Mouse (Mus musculus) heart, postnatal 0 days (tissue): ENCODE data around the gene Hmgcs2. TPM values are rescaled to one million over a fixed set of nuclear protein-coding genes. Genes with fewer than 3 reads are reported as not detected.

ENCODE experiments used
- ATAC-seq: fragments of 200-750 bp; cut with Nextera tagmentation; 2 replicates; pipeline ENCODE4 v1.8.0; 2017; ENCODE audit warnings: low read depth, moderate number of reproducible peaks, moderate library complexity; ENCODE audit not compliant: insufficient read depth
- DNase-seq: peaks from one replicate; pipeline ENCODE4 v3.0.0-alpha.2; 2016; ENCODE audit warnings: low spot score
- H3K27ac ChIP-seq: fragments of 300-500 bp; sonication (generic); 2 replicates; pipeline ENCODE4 v1.5.1; 2014; ENCODE audit warnings: low read depth, mild to moderate bottlenecking
- H3K27me3 ChIP-seq: fragments of 300-500 bp; sonication (generic); 2 replicates; pipeline ENCODE4 v1.6.1; 2014; ENCODE audit warnings: low read length, mixed read lengths; ENCODE audit not compliant: control insufficient read depth, insufficient read depth
- H3K36me3 ChIP-seq: fragments of 300-500 bp; sonication (generic); replicated peaks from 2 replicates; pipeline ENCODE4 v1.6.1; 2014; ENCODE audit warnings: low read length, mixed read lengths; ENCODE audit not compliant: control insufficient read depth, insufficient read depth
- H3K4me1 ChIP-seq: fragments of 300-500 bp; sonication (generic); 2 replicates; pipeline ENCODE4 v1.6.1; 2014; ENCODE audit warnings: antibody characterized with exemption; ENCODE audit not compliant: control insufficient read depth, insufficient read depth
- H3K4me2 ChIP-seq: fragments of 300-500 bp; sonication (generic); 2 replicates; pipeline ENCODE4 v1.6.1; 2014; ENCODE audit warnings: low read depth, mild to moderate bottlenecking, low read length, moderate library complexity
- H3K4me3 ChIP-seq: fragments of 300-500 bp; sonication (generic); 2 replicates; pipeline ENCODE4 v1.5.1; 2014; ENCODE audit warnings: low read depth, low read length
- H3K9ac ChIP-seq: fragments of 300-500 bp; sonication (generic); replicated peaks from 2 replicates; pipeline ENCODE4 v1.6.1; 2014; ENCODE audit warnings: low read depth, low read length, mixed read lengths
- H3K9me3 ChIP-seq: fragments of 300-500 bp; sonication (generic); replicated peaks from 2 replicates; pipeline ENCODE4 v1.6.1; 2016; ENCODE audit warnings: low read length; ENCODE audit not compliant: control insufficient read depth
- CTCF ChIP-seq: IDR thresholded peaks from 2 replicates; pipeline ENCODE4 v1.5.1; 2016; ENCODE audit warnings: antibody characterized with exemption, control low read depth, low read depth
- EP300 ChIP-seq: IDR thresholded peaks from 2 replicates; pipeline ENCODE4 v1.6.1; 2016; ENCODE audit warnings: antibody characterized with exemption, low read depth
- WGBS: fragments of 180-500 bp; shearing (Covaris S2); extraction: QIAGEN DNeasy Blood & Tissue Kit; methylation state at CpG from one replicate; pipeline ENCODE4 v1.1.7; 2014; 5-methylcytosine and 5-hydroxymethylcytosine counted together
- polyA plus RNA-seq: library from polyadenylated mRNA; unstranded; fragments of >200 nt; fragmentation: Nextera tagmentation; extraction: Ambion mirVana; gene quantifications from 2 replicates; pipeline ENCODE4 v1.2.1, GENCODE M21; 2015
- total RNA-seq: library from RNA; depleted of rRNA; stranded (reverse); fragments of >200 nt; gene quantifications from 2 replicates; pipeline ENCODE4 v1.2.3, GENCODE M21; 2014; ENCODE audit warnings: low replicate concordance; rRNA removed

Hmgcs2 gene
- total RNA-seq, result 5.2 and 115 TPM in 2 replicates
- polyA plus RNA-seq, result 105 and 153 TPM in 2 replicates

DNA sequence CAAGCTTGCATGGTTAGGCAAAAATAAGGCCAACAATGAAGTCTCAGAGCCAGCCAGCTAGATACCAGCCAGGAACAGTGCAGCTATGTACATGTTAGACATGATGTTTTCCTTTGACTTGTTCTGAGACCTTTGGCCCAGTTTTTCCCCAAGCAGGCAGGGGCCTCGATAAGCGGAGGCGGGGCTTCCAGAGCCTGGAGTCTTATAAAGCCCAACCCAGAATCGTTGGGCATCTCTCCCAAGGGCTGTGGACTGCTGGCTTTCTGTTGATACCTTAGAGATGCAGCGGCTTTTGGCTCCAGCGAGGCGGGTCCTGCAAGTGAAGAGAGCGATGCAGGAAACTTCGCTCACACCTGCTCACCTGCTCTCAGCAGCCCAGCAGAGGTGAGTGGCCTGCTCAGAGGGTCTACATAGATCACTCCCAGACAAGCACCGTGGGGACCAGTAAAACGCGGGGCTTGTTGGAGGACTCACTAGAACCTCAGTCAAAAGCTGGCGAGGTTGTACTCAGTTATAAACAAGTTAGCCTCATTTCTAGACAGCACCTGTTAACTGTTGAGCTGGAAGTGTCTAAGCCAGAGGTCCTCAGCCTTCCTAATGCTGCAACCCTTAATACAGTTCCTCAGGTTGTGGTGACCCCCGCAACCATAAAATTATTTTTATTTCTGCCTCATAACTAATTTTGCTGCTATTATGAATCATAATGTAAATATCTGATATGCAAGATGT lies at the start of gene Hmgcs2:
Hmgcs2 (plus strand) TSS at position 232 of the 729 bp plus-strand sequence.
- Histone ChIP-seq H3K27ac (peak within 1 kb of the TSS; percentile 68), H3K9me3 (no peaks in the 10 kb centered on the region), H3K27me3 (no peaks in the 10 kb centered on the region), H3K36me3 (no peaks in the 10 kb centered on the region), H3K4me1 (peaks cover 15% of the 10 kb centered on the region), H3K9ac (peak within 1 kb of the TSS; percentile 42; the same call in 1 of the 2 replicates), H3K4me2 (peak within 1 kb of the TSS; percentile 48), H3K4me3 (peak within 1 kb of the TSS; percentile 36)
- ATAC-seq (peak; percentile 83), DNase-seq (peak; percentile 47)
- peak; percentile 57; the same call in 1 of the 2 replicates for TF ChIP-seq EP300
- no peak for TF ChIP-seq CTCF
- 46% methylated on average over 14 of the region's 14 CpGs for WGBS

DNA sequence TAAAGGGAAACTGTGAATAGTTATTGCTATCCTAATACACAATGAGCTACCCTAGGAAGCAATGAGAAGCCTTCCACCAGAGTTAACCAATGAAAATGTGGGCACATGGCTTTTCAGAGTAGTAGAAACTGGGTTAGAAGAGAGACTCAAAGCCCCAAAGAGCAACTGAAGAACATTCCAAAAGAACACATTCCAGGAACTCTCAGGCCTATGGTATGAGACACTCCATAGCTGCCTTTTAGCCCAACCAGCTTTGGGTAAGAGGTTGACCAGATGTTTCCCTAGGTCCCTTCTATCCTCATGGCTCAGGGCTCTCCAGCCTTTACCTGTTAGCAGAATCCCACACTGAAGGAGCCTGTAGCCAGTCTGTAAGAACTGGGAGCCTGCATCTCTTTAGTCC lies 46.7 kb upstream of the Hmgcs2 start:
- no peak overlapping the region for H3K4me2 ChIP-seq
- no peak for TF ChIP-seq EP300
- no peak for TF ChIP-seq CTCF
- H3K36me3 ChIP-seq, result no peaks in the 10 kb centered on the region
- no peak overlapping the region for H3K9ac ChIP-seq
- ATAC-seq (no peak), DNase-seq (no peak)
- no peaks in the 10 kb centered on the region for H3K4me1 ChIP-seq
- H3K27me3 ChIP-seq, result no peaks in the 10 kb centered on the region
- no peak overlapping the region for H3K4me3 ChIP-seq
- H3K27ac ChIP-seq, result no peak overlapping the region
- H3K9me3 ChIP-seq, result no peaks in the 10 kb centered on the region

DNA sequence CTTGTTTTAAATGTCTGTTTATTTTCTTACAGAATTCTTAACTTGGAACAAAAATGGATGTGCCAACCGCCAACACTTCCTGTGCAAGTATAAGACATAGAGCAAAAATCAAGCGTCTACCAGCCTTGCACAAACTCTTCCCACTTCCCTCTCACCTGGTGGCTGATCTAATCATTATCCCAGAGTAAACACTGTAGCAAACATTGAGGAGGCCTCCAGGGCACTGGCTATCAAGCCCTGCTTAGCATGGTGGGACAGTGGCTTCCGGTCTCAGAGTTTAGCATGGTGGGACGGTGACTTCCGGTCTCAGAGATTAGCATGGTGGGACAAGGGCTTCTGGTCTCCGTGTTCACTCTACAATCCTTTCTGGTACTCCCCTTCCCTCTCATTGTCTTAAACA lies 44.0 kb upstream of the Hmgcs2 start:
- Histone ChIP-seq H3K36me3 (no peaks in the 10 kb centered on the region), H3K27ac (no peak overlapping the region), H3K4me3 (no peak overlapping the region), H3K4me2 (no peak overlapping the region), H3K9ac (no peak overlapping the region), H3K27me3 (no peaks in the 10 kb centered on the region), H3K4me1 (no peaks in the 10 kb centered on the region), H3K9me3 (no peaks in the 10 kb centered on the region)
- TF ChIP-seq CTCF (no peak), EP300 (no peak)
- no peak for DNase-seq
- no peak for ATAC-seq
- WGBS, result 67% methylated on average over 6 of the region's 6 CpGs

DNA sequence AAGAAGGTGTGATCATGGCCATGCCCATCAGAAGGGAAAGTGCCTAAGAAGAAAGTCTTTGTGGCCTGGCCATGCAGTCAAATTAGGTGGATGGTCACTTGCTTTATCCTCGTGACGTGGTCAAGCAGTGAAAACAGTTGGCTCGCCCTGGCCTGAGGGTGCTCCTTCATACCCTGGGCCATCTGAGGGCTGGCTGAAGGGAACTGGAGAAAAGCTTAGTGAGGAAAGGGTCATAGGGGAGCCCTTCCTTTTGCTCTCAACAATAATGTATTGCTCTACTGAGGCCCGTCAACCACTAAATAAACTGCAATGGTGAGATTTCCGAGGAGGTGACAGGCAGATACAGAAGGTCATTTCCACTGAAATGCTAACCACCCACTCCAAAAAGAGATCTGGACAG lies 43.0 kb upstream of the Hmgcs2 start:
- Histone ChIP-seq H3K27me3 (no peaks in the 10 kb centered on the region), H3K9ac (no peak overlapping the region), H3K9me3 (no peaks in the 10 kb centered on the region), H3K4me3 (no peak overlapping the region), H3K4me2 (no peak overlapping the region), H3K27ac (no peak overlapping the region), H3K4me1 (no peaks in the 10 kb centered on the region), H3K36me3 (no peaks in the 10 kb centered on the region)
- DNase-seq, result no peak
- ATAC-seq, result no peak
- 75% methylated on average over 5 of the region's 5 CpGs for WGBS
- no peak for TF ChIP-seq CTCF
- no peak for TF ChIP-seq EP300

DNA sequence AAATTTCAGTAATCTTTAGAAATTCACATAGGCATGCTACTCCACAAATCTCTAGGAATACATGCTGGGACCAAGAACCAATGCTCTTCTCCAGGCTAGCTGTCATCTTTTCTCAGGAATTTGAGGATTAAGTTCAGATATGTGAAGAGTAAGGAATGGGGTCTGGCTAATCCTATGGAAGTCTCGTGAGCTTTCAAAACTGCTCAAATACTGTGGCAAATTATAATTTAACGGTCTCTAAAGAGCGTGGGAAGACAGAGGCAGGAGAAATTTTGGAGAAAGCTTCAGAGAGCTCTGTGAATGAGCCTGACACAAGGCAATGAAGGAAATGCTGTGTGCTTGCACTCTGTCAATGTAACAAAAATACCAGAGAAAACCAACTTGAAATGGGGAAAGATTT lies 42.1 kb upstream of the Hmgcs2 start:
- no peak for ATAC-seq
- no peak for TF ChIP-seq CTCF
- no peak for TF ChIP-seq EP300

DNA sequence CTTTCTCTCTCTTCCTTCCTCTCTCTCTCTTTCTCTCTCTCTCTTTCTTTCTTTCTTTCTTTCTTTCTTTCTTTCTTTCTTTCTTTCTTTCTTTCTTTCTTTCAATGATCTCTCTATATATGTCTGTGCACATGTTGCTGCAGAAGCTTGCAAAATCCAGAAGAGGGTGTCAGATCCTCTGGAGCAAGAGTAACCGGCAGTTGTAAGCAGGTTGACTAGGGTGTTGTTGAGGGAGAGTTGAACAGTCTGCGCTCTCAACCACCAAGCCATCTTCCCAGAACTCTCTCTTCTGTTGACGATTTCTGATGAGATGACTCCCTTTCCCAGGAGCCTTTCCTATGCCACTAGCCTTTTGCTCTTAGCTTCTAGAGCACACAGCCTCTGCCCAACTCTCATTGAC lies 38.2 kb upstream of the Hmgcs2 start:
- TF ChIP-seq CTCF (0 out of 2 replicates have a peak, but pooled peaks have one; percentile 11), EP300 (no peak)
- no peak overlapping the region for H3K4me2 ChIP-seq
- no peaks in the 10 kb centered on the region for H3K9me3 ChIP-seq
- H3K36me3 ChIP-seq, result no peaks in the 10 kb centered on the region
- no peaks in the 10 kb centered on the region for H3K4me1 ChIP-seq
- ATAC-seq, result no peak
- DNase-seq, result no peak
- H3K27me3 ChIP-seq, result no peaks in the 10 kb centered on the region
- no peak overlapping the region for H3K27ac ChIP-seq
- no peak overlapping the region for H3K4me3 ChIP-seq
- no peak overlapping the region for H3K9ac ChIP-seq
- 70% methylated on average over 3 of the region's 3 CpGs for whole genome bisulfite sequencing

More for the DNA sequence above, 42.1 kb upstream of the Hmgcs2 start:
- Histone ChIP-seq H3K4me2 (no peak overlapping the region), H3K9ac (no peak overlapping the region), H3K27ac (no peak overlapping the region), H3K27me3 (no peaks in the 10 kb centered on the region), H3K36me3 (no peaks in the 10 kb centered on the region), H3K4me1 (no peaks in the 10 kb centered on the region), H3K4me3 (no peak overlapping the region), H3K9me3 (no peaks in the 10 kb centered on the region)
- 84% methylated on average over 3 of the region's 3 CpGs for WGBS
- DNase-seq, result no peak
